Mouse (Mus musculus) limb, embryonic 14.5 days (tissue): ENCODE results near the gene Phf14. TPM values are rescaled to one million over a fixed set of nuclear protein-coding genes. Genes with fewer than 3 reads are reported as not detected.

Source experiments
- ATAC-seq: fragments of 200-750 bp; cut with Nextera tagmentation; 2 replicates; pipeline ENCODE4 v1.8.0; 2017; ENCODE audit warnings: low read depth, moderate number of reproducible peaks, moderate TSS enrichment; ENCODE audit not compliant: low FRiP score
- DNase-seq: peaks from one replicate; pipeline ENCODE4 v3.0.0-alpha.2; 2015; ENCODE audit warnings: low spot score
- H3K27ac ChIP-seq: fragments of 300-500 bp; sonication (generic); replicated peaks from 2 replicates; pipeline ENCODE4 v1.5.1; 2014; ENCODE audit warnings: low read depth, mild to moderate bottlenecking, low read length, moderate library complexity, mixed read lengths
- H3K27me3 ChIP-seq: fragments of 300-500 bp; sonication (generic); 2 replicates; pipeline ENCODE4 v1.6.1; 2014; ENCODE audit warnings: low read length, mixed read lengths; ENCODE audit not compliant: control insufficient read depth, insufficient read depth
- H3K36me3 ChIP-seq: fragments of 300-500 bp; sonication (generic); 2 replicates; pipeline ENCODE4 v1.6.1; 2014; ENCODE audit warnings: mild to moderate bottlenecking, low read length, moderate library complexity, mixed read lengths; ENCODE audit not compliant: control insufficient read depth, insufficient read depth
- H3K4me1 ChIP-seq: fragments of 300-500 bp; sonication (generic); 2 replicates; pipeline ENCODE4 v1.6.1; 2014; ENCODE audit warnings: antibody characterized with exemption, low read length, mixed read lengths; ENCODE audit not compliant: control insufficient read depth, insufficient read depth
- H3K4me2 ChIP-seq: fragments of 300-500 bp; sonication (generic); replicated peaks from 2 replicates; pipeline ENCODE4 v1.6.1; 2014; ENCODE audit warnings: low read depth, mild to moderate bottlenecking, low read length, moderate library complexity; ENCODE audit not compliant: severe bottlenecking
- H3K4me3 ChIP-seq: fragments of 300-500 bp; sonication (generic); replicated peaks from 2 replicates; pipeline ENCODE4 v1.5.1; 2014; ENCODE audit warnings: low read length
- H3K9ac ChIP-seq: fragments of 300-500 bp; sonication (generic); 2 replicates; pipeline ENCODE4 v1.6.1; 2014; ENCODE audit warnings: mild to moderate bottlenecking, low read depth, low read length, moderate library complexity; ENCODE audit not compliant: severe bottlenecking
- H3K9me3 ChIP-seq: fragments of 300-500 bp; sonication (generic); 2 replicates; pipeline ENCODE4 v1.6.1; 2016; ENCODE audit warnings: low read length; ENCODE audit not compliant: control insufficient read depth
- POLR2A ChIP-seq: fragments of 200-500 bp; IDR thresholded peaks from 2 replicates; pipeline ENCODE4 v1.8.0; 2012; ENCODE audit warnings: inconsistent platforms, mild to moderate bottlenecking, moderate library complexity, borderline replicate concordance; ENCODE audit not compliant: insufficient read depth, insufficient read length; ENCODE audit errors: extremely low read depth
- WGBS: fragments of 180-500 bp; shearing (Covaris S2); extraction: QIAGEN DNeasy Blood & Tissue Kit; methylation state at CpG from one replicate; pipeline ENCODE4 v1.1.7; 2014; 5-methylcytosine and 5-hydroxymethylcytosine counted together
- polyA plus RNA-seq, 2 experiments: library from polyadenylated mRNA; depleted of rRNA in 1 of 2; stranded (reverse) in 1 of 2; unstranded in 1 of 2; fragments of >200 nt; fragmentation: Nextera tagmentation in 1 of 2; extraction: Ambion mirVana in 1 of 2; gene quantifications; 2 replicates each; pipeline versions ENCODE4 v1.2.1 to v1.2.3; 2012 to 2014

The Phf14 gene
- polyA plus RNA-seq, 2 experiments = 43.1 to 101 TPM

GRCm38 (mm10) chr6:12020156-12020555 lies 112.5 kb downstream of the Phf14 start:
- Histone ChIP-seq H3K4me1 (no peaks in the 10 kb centered on the region), H3K4me3 (no peak overlapping the region), H3K9me3 (no peaks in the 10 kb centered on the region), H3K9ac (no peak overlapping the region), H3K4me2 (no peak overlapping the region), H3K27ac (no peak overlapping the region), H3K36me3 (peaks cover 14% of the 10 kb centered on the region), H3K27me3 (no peaks in the 10 kb centered on the region)
- DNase-seq = no peak
- no peak for ATAC-seq
- WGBS = 61% methylated on average over 3 of the region's 3 CpGs
- TF ChIP-seq POLR2A = no peak

GRCm38 (mm10) chr6:12020738-12021137 lies 113.1 kb downstream of the Phf14 start:
- H3K27ac ChIP-seq = no peak overlapping the region
- H3K36me3 ChIP-seq = peaks cover 14% of the 10 kb centered on the region
- H3K4me2 ChIP-seq = no peak overlapping the region
- H3K9ac ChIP-seq = no peak overlapping the region
- ATAC-seq (no peak), DNase-seq (no peak)
- H3K4me1 ChIP-seq = no peaks in the 10 kb centered on the region
- no peaks in the 10 kb centered on the region for H3K9me3 ChIP-seq
- no peak overlapping the region for H3K4me3 ChIP-seq
- H3K27me3 ChIP-seq = no peaks in the 10 kb centered on the region
- TF ChIP-seq POLR2A = no peak
- 85% methylated on average over 4 of the region's 4 CpGs for WGBS

- TF ChIP-seq POLR2A = no peak
- no peak overlapping the region for H3K4me3 ChIP-seq
- ATAC-seq (no peak), DNase-seq (no peak)
- 87% methylated on average over 4 of the region's 4 CpGs for WGBS
- peaks cover 14% of the 10 kb centered on the region for H3K36me3 ChIP-seq
- no peaks in the 10 kb centered on the region for H3K27me3 ChIP-seq
- H3K4me2 ChIP-seq = no peak overlapping the region
- H3K9me3 ChIP-seq = no peaks in the 10 kb centered on the region
- H3K4me1 ChIP-seq = no peaks in the 10 kb centered on the region
- H3K27ac ChIP-seq = no peak overlapping the region
- no peak overlapping the region for H3K9ac ChIP-seq
These were observed 113.9 kb downstream of the Phf14 start for GRCm38 (mm10) chr6:12021480-12021879.

GRCm38 (mm10) chr6:12023395-12023794 lies 115.8 kb downstream of the Phf14 start:
- Histone ChIP-seq H3K36me3 (peaks cover 12% of the 10 kb centered on the region), H3K4me3 (no peak overlapping the region), H3K9me3 (no peaks in the 10 kb centered on the region), H3K9ac (no peak overlapping the region), H3K4me1 (no peaks in the 10 kb centered on the region), H3K4me2 (no peak overlapping the region), H3K27me3 (no peaks in the 10 kb centered on the region), H3K27ac (no peak overlapping the region)
- ATAC-seq (no peak), DNase-seq (no peak)
- 100% methylated on average over 2 of the region's 2 CpGs for WGBS
- no peak for TF ChIP-seq POLR2A

GRCm38 (mm10) chr6:12026804-12027537 lies 119.4 kb downstream of the Phf14 start:
- no peak overlapping the region for H3K4me3 ChIP-seq
- 58% methylated on average over 2 of the region's 2 CpGs for WGBS
- DNase-seq (no peak), ATAC-seq (no peak)
- peaks cover 5% of the 10 kb centered on the region; the same call in 1 of the 2 replicates for H3K9me3 ChIP-seq
- no peak overlapping the region for H3K27ac ChIP-seq
- H3K36me3 ChIP-seq = peaks cover 3% of the 10 kb centered on the region; the same call in 1 of the 2 replicates
- no peaks in the 10 kb centered on the region for H3K4me1 ChIP-seq
- H3K27me3 ChIP-seq = no peaks in the 10 kb centered on the region
- TF ChIP-seq POLR2A = no peak
- H3K9ac ChIP-seq = no peak overlapping the region
- H3K4me2 ChIP-seq = no peak overlapping the region
